Mouse (Mus musculus) stomach, postnatal 0 days (tissue): ENCODE results near the gene Pcyt1b.

ENCODE experiments used
- CTCF ChIP-seq: IDR thresholded peaks from 2 replicates; pipeline ENCODE4 v1.5.1; 2016; ENCODE audit warnings: antibody characterized with exemption, low read depth, mild to moderate bottlenecking, moderate library complexity
- EP300 ChIP-seq: optimal IDR thresholded peaks from 2 replicates; pipeline ENCODE3; 2016; ENCODE audit warnings: antibody characterized with exemption

- TF ChIP-seq CTCF, result no peak
- TF ChIP-seq EP300, result no peak
Measured at GRCm38 (mm10) chrX:93674432-93674831, 19.8 kb downstream of the Pcyt1b start.
